ENCODE assay signal across 8 mouse cellular contexts in the genomic region with DNA sequence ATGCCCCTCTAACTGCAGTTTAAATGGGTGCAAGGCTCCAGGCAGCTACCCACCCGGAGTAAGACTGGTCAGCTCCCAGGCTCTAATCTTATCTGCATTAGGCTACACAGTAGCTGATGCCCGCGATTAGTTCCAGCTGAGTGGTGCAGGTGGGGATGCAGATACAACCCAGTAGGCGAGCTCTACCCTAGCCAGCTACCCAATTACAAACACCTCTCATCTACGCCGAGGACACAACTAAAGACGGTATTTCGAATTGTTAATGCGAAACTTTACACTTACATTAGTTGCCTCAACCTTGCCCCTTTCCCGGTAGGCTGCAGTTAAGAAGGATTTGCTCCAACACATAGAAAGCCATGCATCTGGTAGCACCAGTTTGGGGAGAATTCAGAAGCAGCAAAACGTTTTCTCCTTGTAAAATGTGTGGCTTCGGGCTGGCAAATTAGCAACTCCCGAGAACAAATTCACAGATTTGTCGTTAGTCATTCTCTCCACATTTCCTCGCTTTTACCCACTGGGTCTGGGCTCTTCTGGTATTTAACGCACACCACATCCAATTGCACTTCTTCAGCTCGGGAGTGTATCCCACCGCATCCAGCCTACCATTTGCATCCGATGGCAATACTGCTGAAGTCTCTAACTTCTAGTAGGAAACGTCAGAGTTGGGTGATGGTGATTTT. TPM values are rescaled to one million over a fixed set of nuclear protein-coding genes. Genes with fewer than 3 reads are reported as not detected.
DNase-seq lines count a peak whose midpoint lies in the region; ATAC-seq and TF ChIP-seq lines count a peak whose summit lies in the region.

No protein-coding gene starts in this region.

- peaks cover 3% of the 10 kb centered on the region; the same call in 1 of the 2 replicates for H3K4me1 ChIP-seq in forebrain, embryonic 11.5 days (replicated peaks; ENCODE audit: control insufficient read depth, insufficient read depth, low read length)
- H3K4me1 ChIP-seq in limb, embryonic 15.5 days: peaks cover 10% of the 10 kb centered on the region
- no peaks in the 10 kb centered on the region for H3K4me1 ChIP-seq in stomach, embryonic 14.5 days (ENCODE audit: control insufficient read depth, insufficient read depth, low read length)

- peak overlapping the region; percentile 77 for H3K4me3 ChIP-seq in layer of hippocampus, adult 2 months
- H3K4me3 ChIP-seq in forebrain, embryonic 11.5 days (ENCODE audit: low read depth, low read length): peak overlapping the region; percentile 53
- peak overlapping the region; percentile 62 for H3K4me3 ChIP-seq in limb, embryonic 15.5 days
- H3K4me3 ChIP-seq in stomach, embryonic 14.5 days (ENCODE audit: low read depth, low read length): peak overlapping the region; percentile 55

- 0% methylated on average over 20 of the region's 20 CpGs for WGBS in forebrain, embryonic 11.5 days
- under 1% methylated on average over 20 of the region's 20 CpGs for WGBS in limb, embryonic 15.5 days
- WGBS in stomach, embryonic 14.5 days: 1% methylated on average over 20 of the region's 20 CpGs

- H3K27ac ChIP-seq in layer of hippocampus, adult 2 months: peak overlapping the region; percentile 97
- peak overlapping the region; percentile 31; the same call in 1 of the 2 replicates for H3K27ac ChIP-seq in forebrain, embryonic 11.5 days (ENCODE audit: low read depth, low read length)
- peak overlapping the region; percentile 57 for H3K27ac ChIP-seq in limb, embryonic 15.5 days
- H3K27ac ChIP-seq in stomach, embryonic 14.5 days (ENCODE audit: low read length): no peak overlapping the region

- H3K9me3 ChIP-seq in forebrain, embryonic 11.5 days (ENCODE audit: control insufficient read depth, low read length): no peaks in the 10 kb centered on the region
- no peaks in the 10 kb centered on the region for H3K9me3 ChIP-seq in limb, embryonic 15.5 days
- H3K9me3 ChIP-seq in stomach, embryonic 14.5 days (ENCODE audit: control insufficient read depth, low read depth, low read length): no peaks in the 10 kb centered on the region

- peak overlapping the region; percentile 83 for H3K4me2 ChIP-seq in forebrain, embryonic 11.5 days (ENCODE audit: low read depth, low read length, severe bottlenecking)
- H3K4me2 ChIP-seq in limb, embryonic 15.5 days: peak overlapping the region; percentile 83
- H3K4me2 ChIP-seq in stomach, embryonic 14.5 days (replicated peaks; ENCODE audit: low read depth, low read length): peak overlapping the region; percentile 72

- no peak for TF ChIP-seq CTCF in layer of hippocampus, adult 2 months (conservative IDR thresholded peaks at IDR 0.05)

- no peaks in the 10 kb centered on the region; the same call in 1 of the 2 replicates for H3K27me3 ChIP-seq in forebrain, embryonic 11.5 days (ENCODE audit: control insufficient read depth, insufficient read depth, low read length)
- no peaks in the 10 kb centered on the region for H3K27me3 ChIP-seq in limb, embryonic 15.5 days
- no peaks in the 10 kb centered on the region for H3K27me3 ChIP-seq in stomach, embryonic 14.5 days (ENCODE audit: control insufficient read depth, insufficient read depth, low read length)

- H3K36me3 ChIP-seq in forebrain, embryonic 11.5 days (ENCODE audit: control insufficient read depth, insufficient read depth, low read length): no peaks in the 10 kb centered on the region; the same call in 1 of the 2 replicates
- H3K36me3 ChIP-seq in limb, embryonic 15.5 days: 0 out of 2 replicates have a peak, but pooled peaks cover 2% of the 10 kb centered on the region
- H3K36me3 ChIP-seq in stomach, embryonic 14.5 days (ENCODE audit: control insufficient read depth, insufficient read depth, low read length): no peaks in the 10 kb centered on the region

- H3K9ac ChIP-seq in forebrain, embryonic 11.5 days (ENCODE audit: low read length): peak overlapping the region; percentile 63
- 0 out of 2 replicates have a peak overlapping the region, but pooled peaks have one; percentile 29 for H3K9ac ChIP-seq in limb, embryonic 15.5 days
- peak overlapping the region; percentile 25; the same call in 1 of the 2 replicates for H3K9ac ChIP-seq in stomach, embryonic 14.5 days (replicated peaks; ENCODE audit: low read depth, low read length)

- peak; percentile 37 for ATAC-seq in forebrain, embryonic 11.5 days (replicated peaks; ENCODE audit: low FRiP score)
- no peak for ATAC-seq in limb, embryonic 15.5 days (ENCODE audit: insufficient number of reproducible peaks, low FRiP score, low TSS enrichment, low read depth)
- ATAC-seq in stomach, embryonic 14.5 days (ENCODE audit: insufficient number of reproducible peaks, insufficient read depth, low FRiP score, low read depth): no peak

- no peak for DNase-seq in layer of hippocampus, adult 2 months (ENCODE audit: low spot score in 2 of 2)
- DNase-seq in layer of hippocampus, adult 9-10 months (ENCODE audit: low spot score): no peak
- DNase-seq in cerebellum, adult 11 months: peak; percentile 54
- DNase-seq in forebrain, embryonic 11.5 days (ENCODE audit: low spot score): peak; percentile 60
- DNase-seq in adrenal gland, adult (ENCODE audit: inconsistent age in 2 of 2, low spot score in 1 of 2): no peak
- DNase-seq in thymus, adult 18-20 months: no peak

RNA-seq across cellular contexts. Expression of a gene that starts 0.5 kb away (rescaled TPM):
- 100 to 1,000 TPM; 175 to 180 TPM for total RNA-seq in layer of hippocampus, adult 2 months (2021)
- polyA plus RNA-seq in forebrain, embryonic 11.5 days (2014; fragmentation: Nextera tagmentation; extraction: Ambion mirVana): 54.0 and 54.5 TPM in 2 replicates
- 35.2 and 40.3 TPM in 2 replicates for polyA plus RNA-seq in limb, embryonic 15.5 days (2015; fragmentation: Nextera tagmentation; extraction: Ambion mirVana)
- 25.3 and 31.9 TPM in 2 replicates for polyA plus RNA-seq in stomach, embryonic 14.5 days (2014; fragmentation: Nextera tagmentation; extraction: Ambion mirVana)

Comparison
In these comparisons a context has a peak if more than half of its experiments do, and no peak if none do; other contexts are left out.
1. DNase-seq: peak in cerebellum, adult 11 months (single experiment) and forebrain, embryonic 11.5 days (single experiment); none in layer of hippocampus, adult 2 months (0 of 2), layer of hippocampus, adult 9-10 months (single experiment), adrenal gland, adult (0 of 2) and thymus, adult 18-20 months (0 of 2).
2. Peak in every context shown above with its lines, with median percentiles within 50 percentile points of each other: H3K4me3 ChIP-seq, H3K4me2 ChIP-seq and H3K9ac ChIP-seq.